Mouse (Mus musculus): ENCODE data around the gene Prkg1.
A peak's percentile ranks its signal among the peaks of the same experiment; 100 is the strongest.

Gene Prkg1

DNA sequence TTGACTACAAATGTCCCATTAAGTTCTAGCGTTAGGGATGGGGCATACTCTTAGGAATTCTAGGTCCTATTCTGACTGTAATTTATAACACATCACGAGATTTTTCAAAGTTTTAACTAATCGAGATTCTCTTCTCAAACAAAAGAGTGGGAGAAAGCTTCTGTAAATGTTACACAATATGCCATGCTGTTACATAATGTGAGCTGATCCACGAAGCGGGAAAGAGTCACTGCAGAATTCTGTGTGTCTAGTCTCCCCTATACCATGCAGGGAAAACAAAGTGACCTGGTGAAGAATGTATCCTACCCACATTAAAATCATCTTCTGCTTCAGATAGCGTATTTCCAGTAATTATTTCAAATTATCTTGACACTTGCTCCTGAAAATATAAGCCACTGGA lies 567.8 kb downstream of the Prkg1 start:
- no peak for ATAC-seq (ENCODE audit: insufficient number of reproducible peaks, low FRiP score, low TSS enrichment)

DNA sequence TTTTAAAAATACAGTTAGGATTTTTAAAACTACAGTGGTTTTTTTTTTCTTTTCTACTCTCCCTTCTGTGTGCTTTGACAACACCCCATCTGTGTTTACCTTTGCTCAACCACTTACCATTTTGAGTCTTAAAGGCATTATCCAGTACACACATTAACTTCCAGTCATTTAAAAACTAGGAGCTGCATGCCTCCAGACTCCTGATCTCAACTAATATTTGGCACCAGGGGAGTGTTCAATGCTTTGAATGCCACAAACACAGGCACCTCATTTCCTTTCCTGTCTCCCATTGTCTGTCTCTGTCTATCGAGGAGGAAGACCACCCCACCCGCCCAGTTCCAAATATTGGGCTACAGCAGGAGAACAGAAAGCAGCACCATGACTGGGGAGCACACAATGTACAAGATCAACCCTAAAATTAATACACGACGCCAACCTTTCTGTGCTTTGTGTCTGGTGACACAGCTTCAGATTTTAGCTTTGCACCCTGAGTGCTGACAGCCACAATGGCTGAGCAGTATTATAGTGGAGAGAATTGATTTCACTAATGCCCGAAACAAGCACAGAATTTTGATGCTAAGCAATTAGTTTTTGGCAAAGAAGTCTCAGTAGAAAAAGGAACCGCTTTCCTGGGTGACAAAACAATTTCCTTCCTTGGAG lies 576.1 kb downstream of the Prkg1 start:
- no peak for ATAC-seq (ENCODE audit: insufficient number of reproducible peaks, low FRiP score, low TSS enrichment)

DNA sequence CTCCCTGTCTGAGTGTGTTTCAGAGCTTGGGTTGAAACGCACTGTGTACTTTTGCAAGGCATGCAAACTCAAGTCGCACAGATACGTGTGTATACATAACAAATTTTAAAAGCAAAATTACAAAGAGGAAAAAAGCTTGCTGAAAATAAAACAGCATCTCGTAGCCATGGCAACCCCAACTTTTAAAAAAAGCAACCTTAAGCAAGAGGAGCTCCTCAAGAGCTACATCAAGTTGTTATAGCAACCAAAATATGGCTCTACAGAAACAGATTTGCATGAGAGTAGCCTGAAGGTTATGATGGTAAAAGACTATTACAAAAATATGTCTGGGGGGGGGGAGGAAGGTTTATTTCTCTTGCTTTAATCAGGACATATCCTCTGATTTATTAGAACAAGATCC lies 584.1 kb downstream of the Prkg1 start:
- ATAC-seq (ENCODE audit: insufficient number of reproducible peaks, low FRiP score, low TSS enrichment): no peak

DNA sequence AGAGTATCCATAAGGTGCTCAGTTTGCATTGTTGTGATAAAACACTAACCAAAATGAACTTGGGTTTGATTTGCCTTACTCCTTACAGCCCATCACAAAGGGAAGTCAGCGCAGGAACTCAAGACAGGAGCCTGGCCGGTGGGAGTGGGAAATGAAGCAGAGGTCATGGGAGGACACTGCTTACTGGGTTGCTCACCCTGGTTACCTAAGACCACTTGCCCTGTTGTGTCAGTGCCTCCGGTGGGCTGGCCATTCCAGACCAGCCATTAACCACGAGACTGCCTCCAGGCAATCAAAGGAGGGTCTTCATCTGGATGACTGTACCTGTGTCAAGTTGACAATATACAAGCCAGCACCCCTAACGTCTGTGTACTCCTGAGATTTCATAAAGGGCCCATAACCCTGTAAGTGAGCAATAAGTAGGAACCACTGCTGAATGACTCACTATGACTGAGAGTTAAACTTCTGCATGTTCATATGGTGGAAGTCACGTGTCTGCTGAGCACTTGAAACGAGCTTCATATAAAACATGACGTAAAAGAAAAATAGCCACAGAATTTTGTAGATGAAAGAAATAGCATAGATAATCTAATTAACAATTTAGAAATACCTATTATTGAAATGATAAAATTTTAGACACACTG lies 587.4 kb downstream of the Prkg1 start:
- no peak for ATAC-seq (ENCODE audit: insufficient number of reproducible peaks, low FRiP score, low TSS enrichment)

DNA sequence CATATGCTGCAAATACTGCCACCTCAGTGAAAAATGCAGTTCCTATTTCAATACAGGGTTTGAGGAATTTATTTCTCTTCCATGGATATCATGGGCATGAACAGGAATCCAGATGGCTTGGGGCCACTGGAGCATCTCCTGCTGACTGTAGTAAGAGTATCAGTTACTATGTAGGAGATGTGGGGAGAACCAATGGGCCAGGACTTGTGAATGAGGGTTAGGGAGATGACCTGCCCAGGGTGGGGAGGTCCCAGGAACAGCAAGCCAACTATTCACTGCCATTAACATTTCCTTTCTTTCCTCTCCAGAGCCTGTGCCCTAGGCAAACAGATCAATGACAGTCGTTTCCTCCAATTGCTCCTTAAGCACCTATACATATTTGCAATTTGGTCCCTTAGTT lies 593.8 kb downstream of the Prkg1 start:
- ATAC-seq (ENCODE audit: insufficient number of reproducible peaks, low FRiP score, low TSS enrichment): no peak

GRCm38 (mm10) chr19:31158944-31159460 lies 605.8 kb downstream of the Prkg1 start:
- ATAC-seq (ENCODE audit: insufficient number of reproducible peaks, low FRiP score, low TSS enrichment): no peak

- no peak for ATAC-seq (ENCODE audit: insufficient number of reproducible peaks, low FRiP score, low TSS enrichment)
Measured at GRCm38 (mm10) chr19:31153399-31153798, 611.4 kb downstream of the Prkg1 start.

GRCm38 (mm10) chr19:31149902-31150301 lies 614.9 kb downstream of the Prkg1 start:
- ATAC-seq (ENCODE audit: insufficient number of reproducible peaks, low FRiP score, low TSS enrichment): no peak

DNA sequence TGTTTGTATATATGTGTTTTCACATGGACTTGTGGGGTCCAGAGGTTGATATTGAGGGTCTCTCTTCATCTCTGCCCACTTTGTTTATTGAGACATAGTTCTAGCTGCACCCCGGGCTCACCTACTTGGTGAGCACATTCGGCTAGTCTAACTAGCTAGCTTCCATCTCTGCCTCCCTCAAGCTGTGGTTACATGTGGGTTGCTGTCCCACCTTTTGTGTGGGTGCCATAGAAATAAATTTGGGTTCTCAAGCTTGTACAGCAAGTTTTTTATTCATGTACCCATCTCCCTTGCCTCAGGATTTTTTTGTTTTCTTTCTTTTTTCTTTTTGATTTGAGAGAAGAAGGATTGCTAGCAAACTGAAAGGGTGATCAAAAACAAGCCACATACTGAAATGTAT lies 617.4 kb downstream of the Prkg1 start:
- ATAC-seq (ENCODE audit: insufficient number of reproducible peaks, low FRiP score, low TSS enrichment): no peak

GRCm38 (mm10) chr19:31146156-31146555 lies 618.7 kb downstream of the Prkg1 start:
- ATAC-seq (ENCODE audit: insufficient number of reproducible peaks, low FRiP score, low TSS enrichment): no peak

GRCm38 (mm10) chr19:31141905-31142304 lies 622.9 kb downstream of the Prkg1 start:
- no peak for ATAC-seq (ENCODE audit: insufficient number of reproducible peaks, low FRiP score, low TSS enrichment)

GRCm38 (mm10) chr19:31136316-31136715 lies 628.5 kb downstream of the Prkg1 start:
- no peak for ATAC-seq (ENCODE audit: insufficient number of reproducible peaks, low FRiP score, low TSS enrichment)

DNA sequence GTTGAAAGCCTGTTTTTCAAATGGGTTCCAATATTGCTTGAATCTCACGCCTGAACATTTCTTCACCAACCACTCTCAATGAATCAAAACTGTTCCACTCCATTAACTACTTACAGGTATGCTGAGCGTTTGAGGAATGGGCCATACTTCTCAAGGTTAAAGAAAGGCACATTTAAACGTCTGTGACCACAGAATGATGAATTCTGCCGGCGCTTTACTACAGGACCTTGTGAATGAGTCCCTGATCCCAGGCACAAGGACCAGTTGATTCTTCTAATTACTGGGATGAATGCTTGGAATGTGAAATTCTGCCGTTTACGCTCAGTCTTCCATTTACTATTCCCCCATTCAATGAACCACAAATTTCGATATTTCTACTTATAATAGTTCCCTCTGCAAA lies 632.2 kb downstream of the Prkg1 start:
- ATAC-seq (ENCODE audit: insufficient number of reproducible peaks, low FRiP score, low TSS enrichment): no peak

DNA sequence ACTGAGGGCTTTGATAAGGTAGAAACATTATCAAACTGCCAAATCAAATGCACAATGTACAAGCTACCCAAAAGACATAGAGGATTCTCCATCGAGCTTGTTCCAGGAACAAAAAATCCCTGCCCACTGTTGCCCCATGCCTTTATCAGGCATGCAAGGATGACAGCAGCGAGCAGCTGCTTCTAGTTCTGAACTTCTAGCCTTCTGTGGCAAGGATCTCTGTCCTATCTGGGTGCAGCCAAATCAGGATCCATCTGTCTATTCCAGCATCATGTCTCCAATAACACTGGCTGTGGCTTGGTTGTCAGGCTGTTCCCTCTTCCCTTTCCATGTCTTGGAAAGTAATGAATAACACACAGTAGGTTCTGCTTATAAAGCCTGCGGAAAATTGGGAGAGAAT lies 640.2 kb downstream of the Prkg1 start:
- ATAC-seq (ENCODE audit: insufficient number of reproducible peaks, low FRiP score, low TSS enrichment): no peak

- no peak for ATAC-seq (ENCODE audit: insufficient number of reproducible peaks, low FRiP score, low TSS enrichment)
Measured at GRCm38 (mm10) chr19:31114690-31115089, 650.1 kb downstream of the Prkg1 start.

DNA sequence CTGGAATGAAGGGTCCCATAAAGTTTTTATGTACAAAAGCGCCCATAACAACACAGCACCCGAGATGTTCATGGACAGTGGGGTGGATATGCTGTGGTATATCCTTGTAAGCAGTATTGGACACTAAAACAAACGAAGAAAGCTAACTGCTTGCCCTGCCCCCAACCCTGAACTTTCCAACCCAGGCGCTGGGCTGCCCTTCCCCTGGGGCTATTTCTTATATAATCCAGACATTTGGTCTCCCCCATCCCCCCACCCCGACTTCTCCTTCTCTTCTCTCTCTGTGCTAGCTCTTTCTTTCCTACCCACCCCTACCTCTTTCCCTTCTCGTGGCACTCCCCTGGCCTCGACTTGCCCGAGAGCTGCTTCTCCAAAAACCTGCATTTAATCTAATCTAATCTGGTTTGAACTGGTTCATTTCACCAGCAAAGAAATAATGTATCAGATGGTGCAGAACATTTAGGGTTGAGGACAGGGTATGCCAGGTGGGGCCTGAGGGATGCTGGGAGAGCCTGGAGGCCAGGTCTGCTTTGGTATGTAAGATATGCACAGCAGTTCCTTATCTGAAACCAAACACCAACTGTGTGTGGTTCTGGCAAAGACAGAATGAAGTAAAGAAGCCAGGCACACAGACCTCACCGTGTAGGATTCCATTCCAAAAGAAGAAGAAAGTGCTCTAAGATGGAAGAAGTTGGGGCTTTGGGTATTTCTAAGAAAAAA lies 657.8 kb downstream of the Prkg1 start:
- no peak for ATAC-seq (ENCODE audit: insufficient number of reproducible peaks, low FRiP score, low TSS enrichment)

GRCm38 (mm10) chr19:31106036-31106435 lies 658.8 kb downstream of the Prkg1 start:
- ATAC-seq (ENCODE audit: insufficient number of reproducible peaks, low FRiP score, low TSS enrichment): no peak

DNA sequence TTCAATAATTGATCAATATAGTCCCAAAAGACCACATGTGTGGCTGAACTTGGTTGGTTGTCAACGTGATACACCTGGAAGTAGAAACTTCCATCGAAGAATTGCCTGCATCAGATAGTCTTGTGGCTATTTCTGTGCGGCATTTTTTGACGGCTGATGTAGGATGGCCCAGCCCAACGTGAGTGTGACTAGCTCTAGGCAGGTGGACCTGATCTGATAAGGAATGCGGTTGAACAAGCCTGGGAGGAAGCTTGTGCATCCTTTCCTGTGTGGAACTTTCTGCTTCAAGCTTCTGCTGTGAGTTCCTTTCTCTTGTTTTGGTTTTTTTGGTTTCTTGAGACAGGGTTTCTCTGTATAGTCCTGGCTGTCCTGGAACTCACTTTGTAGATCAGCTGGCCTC lies 660.1 kb downstream of the Prkg1 start:
- no peak for ATAC-seq (ENCODE audit: insufficient number of reproducible peaks, low FRiP score, low TSS enrichment)

GRCm38 (mm10) chr19:31099369-31099768 lies 665.5 kb downstream of the Prkg1 start:
- no peak for ATAC-seq (ENCODE audit: insufficient number of reproducible peaks, low FRiP score, low TSS enrichment)

GRCm38 (mm10) chr19:31097857-31098256 lies 667.0 kb downstream of the Prkg1 start:
- no peak for ATAC-seq (ENCODE audit: insufficient number of reproducible peaks, low FRiP score, low TSS enrichment)

- peak; percentile 5; the same call in 1 of the 2 replicates for ATAC-seq (ENCODE audit: insufficient number of reproducible peaks, low FRiP score, low TSS enrichment)
Measured at GRCm38 (mm10) chr19:31083761-31084160, 681.1 kb downstream of the Prkg1 start.

Measured in cerebellum, adult (tissue).